Mouse (Mus musculus): ENCODE measurements around the gene Sec24a. TPM values are rescaled to one million over a fixed set of nuclear protein-coding genes. Genes with fewer than 3 reads are reported as not detected.

Sec24a gene
- total RNA-seq, 2 experiments from 2014 or later = 24.4 to 25.8 TPM

Other genes with a start within 250 kb of the Sec24a start
- gene Phykpl, start 178.9 kb downstream of the Sec24a start, total RNA-seq (2021) = 1 to 10 TPM; 6.4 to 7.1 TPM
- 100 to 1,000 TPM; 182 to 186 TPM for gene Hnrnpab, start 156.8 kb downstream of the Sec24a start, total RNA-seq (2021)
- 10 to 100 TPM; 51.1 to 51.4 TPM for gene Nhp2, start 143.9 kb downstream of the Sec24a start, total RNA-seq (2021)
- 10 to 100 TPM; 46.6 to 49.8 TPM for gene Rmnd5b, start 127.7 kb downstream of the Sec24a start, total RNA-seq (2021)
- gene N4bp3, start 112.8 kb downstream of the Sec24a start, total RNA-seq (2021) = 10 to 100 TPM; 12.8 to 14.0 TPM
- under 1 TPM; 0.86 to 0.97 TPM for gene D930048N14Rik, start 112.7 kb downstream of the Sec24a start, total RNA-seq (2021)
- gene 0610009B22Rik, start 74.8 kb downstream of the Sec24a start, total RNA-seq (2021) = 10 to 100 TPM; 29.1 to 29.9 TPM
- gene Sar1b, start 53 bp upstream of the Sec24a start, total RNA-seq (2021) = 10 to 100 TPM; 79.6 to 80.6 TPM
- gene Jade2, start 94.0 kb upstream of the Sec24a start, total RNA-seq (2021) = 1 to 10 TPM; 6.7 to 8.2 TPM
- gene Cdkn2aipnl, start 204.0 kb upstream of the Sec24a start, total RNA-seq (2021) = 10 to 100 TPM; 40.9 to 41.6 TPM
- 100 to 1,000 TPM; 158 to 169 TPM for gene Ube2b, start 237.1 kb upstream of the Sec24a start, total RNA-seq (2021)
- 10 to 100 TPM; 20.4 to 20.7 TPM for gene Cdkl3, start 240.6 kb upstream of the Sec24a start, total RNA-seq (2021)